In genomic region chr4:32357996-32358600, GRCm38 (mm10) we compare ENCODE assay signal across 10 mouse cellular contexts.
DNase-seq lines count a peak whose midpoint lies in the region; ATAC-seq and TF ChIP-seq lines count a peak whose summit lies in the region.
"Had no signal": no experiment of that assay in that cellular context is flagged by ENCODE, and none has a peak within 500 bp of the region (broad histone marks: within the 10 kb centered on the region; RNA-seq: fewer than 3 reads in every experiment).

No protein-coding gene starts in this region.

- no peak overlapping the region for H3K4me3 ChIP-seq in lung, embryonic 15.5 days
- no peak overlapping the region for H3K4me3 ChIP-seq in forebrain, embryonic 13.5 days
- H3K4me3 ChIP-seq in intestine, embryonic 16.5 days (ENCODE audit: low read length), result no peak overlapping the region
- H3K4me3 ChIP-seq in olfactory bulb, adult 2 months (ENCODE audit: insufficient read depth, low read depth, low read length), result no peak overlapping the region

- H3K4me2 ChIP-seq in lung, embryonic 15.5 days, result no peak overlapping the region
- no peak overlapping the region for H3K4me2 ChIP-seq in forebrain, embryonic 13.5 days
- no peak overlapping the region for H3K4me2 ChIP-seq in intestine, embryonic 16.5 days (ENCODE audit: low read depth, low read length)

- no peaks in the 10 kb centered on the region for H3K36me3 ChIP-seq in lung, embryonic 15.5 days
- peaks cover 6% of the 10 kb centered on the region; the same call in 1 of the 2 replicates for H3K36me3 ChIP-seq in forebrain, embryonic 13.5 days (ENCODE audit: poor library complexity, severe bottlenecking)
- no peaks in the 10 kb centered on the region for H3K36me3 ChIP-seq in intestine, embryonic 16.5 days (ENCODE audit: control insufficient read depth, insufficient read depth, low read length)

- ATAC-seq in lung, embryonic 15.5 days (ENCODE audit: borderline replicate concordance, extremely low read depth, low FRiP score, low TSS enrichment), result no peak
- no peak for ATAC-seq in forebrain, embryonic 13.5 days
- ATAC-seq in intestine, embryonic 16.5 days, result no peak

- H3K27me3 ChIP-seq in lung, embryonic 15.5 days, result no peaks in the 10 kb centered on the region
- no peaks in the 10 kb centered on the region for H3K27me3 ChIP-seq in forebrain, embryonic 13.5 days
- no peaks in the 10 kb centered on the region for H3K27me3 ChIP-seq in intestine, embryonic 16.5 days (replicated peaks; ENCODE audit: control insufficient read depth, insufficient read depth, low read length)
- H3K27me3 ChIP-seq: Patski had no signal

- TF ChIP-seq POLR2A in olfactory bulb, adult 2 months (IDR thresholded peaks at IDR 0.05; ENCODE audit: insufficient read depth, low read depth, low read length), result no peak

- TF ChIP-seq CTCF in olfactory bulb, adult 2 months (IDR thresholded peaks at IDR 0.05; ENCODE audit: insufficient read depth, low read depth, low read length), result no peak

- WGBS in lung, embryonic 15.5 days, result 45% methylated on average over 12 of the region's 12 CpGs
- WGBS in forebrain, embryonic 13.5 days, result 57% methylated on average over 12 of the region's 12 CpGs
- 67% methylated on average over 12 of the region's 12 CpGs for WGBS in intestine, embryonic 16.5 days
- 58% methylated on average over 12 of the region's 12 CpGs for WGBS in olfactory bulb, adult 2 months

- no peak overlapping the region for H3K9ac ChIP-seq in lung, embryonic 15.5 days
- H3K9ac ChIP-seq in forebrain, embryonic 13.5 days, result 0 out of 2 replicates have a peak overlapping the region, but pooled peaks have one; percentile 26
- no peak overlapping the region for H3K9ac ChIP-seq in intestine, embryonic 16.5 days (ENCODE audit: low read depth, low read length)

- no peak for DNase-seq in lung, adult 18-20 months
- no peak for DNase-seq in frontal cortex, postnatal 14 days (ENCODE audit: low spot score in 2 of 2)
- no peak for DNase-seq in right cerebral cortex, postnatal 4 days
- DNase-seq: gastrocnemius, postnatal 14 days; layer of hippocampus, adult 9-11 months had no signal

- peak overlapping the region; percentile 48 for H3K27ac ChIP-seq in lung, embryonic 15.5 days
- peak overlapping the region; percentile 62 for H3K27ac ChIP-seq in forebrain, embryonic 13.5 days
- H3K27ac ChIP-seq in intestine, embryonic 16.5 days (ENCODE audit: low read length), result 0 out of 2 replicates have a peak overlapping the region, but pooled peaks have one; percentile 19
- H3K27ac ChIP-seq in olfactory bulb, adult 2 months (ENCODE audit: insufficient read depth, low read depth, low read length), result peak overlapping the region; percentile 40; the same call in 1 of the 2 replicates

- H3K9me3 ChIP-seq in lung, embryonic 15.5 days, result no peaks in the 10 kb centered on the region
- H3K9me3 ChIP-seq in forebrain, embryonic 13.5 days (replicated peaks), result no peaks in the 10 kb centered on the region
- H3K9me3 ChIP-seq in intestine, embryonic 16.5 days (ENCODE audit: control insufficient read depth, low read length), result no peaks in the 10 kb centered on the region

- H3K4me1 ChIP-seq in lung, embryonic 15.5 days, result peaks cover 51% of the 10 kb centered on the region
- H3K4me1 ChIP-seq in forebrain, embryonic 13.5 days, result peaks cover 58% of the 10 kb centered on the region
- H3K4me1 ChIP-seq in intestine, embryonic 16.5 days (ENCODE audit: control insufficient read depth, insufficient read depth, low read length), result peaks cover 7% of the 10 kb centered on the region
- peaks cover 7% of the 10 kb centered on the region; the same call in 1 of the 2 replicates for H3K4me1 ChIP-seq in olfactory bulb, adult 2 months (ENCODE audit: control insufficient read depth, insufficient read depth, low read length)
